Mouse (Mus musculus): ENCODE measurements around the gene Morn1.

The Morn1 gene

GRCm38 (mm10) chr4:155190275-155190674 lies 103.9 kb downstream of the Morn1 start:
- peak; percentile 64 for DNase-seq (ENCODE audit: low spot score)
